In the genomic region with DNA sequence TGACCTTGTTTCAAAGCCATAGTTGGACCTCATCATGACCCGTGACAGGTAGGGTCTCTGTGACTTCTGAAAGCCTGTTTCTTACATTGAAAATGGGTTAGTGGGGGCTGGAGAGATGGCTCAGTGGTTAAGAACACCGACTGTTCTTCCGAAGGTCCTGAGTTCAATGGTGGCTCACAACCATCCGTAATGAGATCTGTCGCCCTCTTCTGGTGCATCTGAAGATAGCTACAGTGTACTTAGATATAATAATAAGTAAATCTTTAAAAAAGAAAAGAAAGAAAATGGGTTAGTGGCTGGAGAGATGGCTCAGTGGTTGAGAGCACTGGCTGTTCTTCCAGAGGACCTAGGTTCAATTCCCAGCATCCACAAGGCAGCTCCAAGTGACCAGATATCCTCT, we compare ENCODE assay signal across 18 mouse cellular contexts. TPM values are rescaled to one million over a fixed set of nuclear protein-coding genes. Genes with fewer than 3 reads are reported as not detected.
DNase-seq lines count a peak whose midpoint lies in the region; ATAC-seq and TF ChIP-seq lines count a peak whose summit lies in the region.
"Not testable (repeated sequence)": the region's sequence is repeated elsewhere in the genome, so short reads cannot be mapped to it uniquely, and the experiment has no call there.
"Had no signal": no experiment of that assay in that cellular context is flagged by ENCODE, and none has a peak within 500 bp of the region (broad histone marks: within the 10 kb centered on the region; RNA-seq: fewer than 3 reads in every experiment).

No protein-coding gene starts in this region.

- peaks cover 65% of the 10 kb centered on the region for H3K27me3 ChIP-seq in CH12.LX (replicated peaks)
- H3K27me3 ChIP-seq in intestine, postnatal 0 days (replicated peaks; ENCODE audit: control insufficient read depth, insufficient read depth, low read length); lung, embryonic 14.5 days (ENCODE audit: insufficient read depth, low read length); small intestine, adult 2 months (ENCODE audit: control insufficient read depth, insufficient read depth, low read length): not testable (repeated sequence)

- TF ChIP-seq EP300 in CH12.LX (IDR thresholded peaks at IDR 0.05; ENCODE audit: low read length) = not testable (repeated sequence)

- not testable (repeated sequence) for TF ChIP-seq RAD21 in CH12.LX (IDR thresholded peaks at IDR 0.05; ENCODE audit: low read depth, low read length)

- H3K9me3 ChIP-seq in CH12.LX (replicated peaks; ENCODE audit: low read length); intestine, postnatal 0 days (ENCODE audit: control insufficient read depth); lung, embryonic 14.5 days (ENCODE audit: low read depth, low read length): not testable (repeated sequence)

- in situ Hi-C loops in CH12.LX (cut with MboI; ENCODE audit: low pct_ligation_motif_present, low pct_unique_long_range_greater_than_20kb, low sequenced_read_pairs) = loop anchor here (5.0 kb wide), 1 partner anchor 36 kb away; no protein-coding TSS in a partner anchor

- WGBS in intestine, postnatal 0 days = 56% methylated on average over 5 of the region's 5 CpGs
- WGBS in lung, embryonic 14.5 days = 43% methylated on average over 5 of the region's 5 CpGs
- 59% methylated on average over 5 of the region's 5 CpGs for WGBS in small intestine, adult 2 months

- H3K4me3 ChIP-seq in CH12.LX (replicated peaks in 1 of 3; ENCODE audit: low read depth in 2 of 3, low read length in 2 of 3, poor library complexity in 1 of 3); intestine, postnatal 0 days (ENCODE audit: low read depth, low read length); lung, embryonic 14.5 days (ENCODE audit: low read depth, low read length); small intestine, adult 2 months (ENCODE audit: low read depth, low read length): not testable (repeated sequence)

- dilution Hi-C loops in CH12.LX (cut with MboI; ENCODE audit: extremely low pct_ligation_motif_present, extremely low pct_unique_long_range_greater_than_20kb, low sequenced_read_pairs) = not testable (repeated sequence)

- H3K9ac ChIP-seq in CH12.LX (ENCODE audit: insufficient read depth, low read depth); intestine, postnatal 0 days (ENCODE audit: low read depth, low read length); lung, embryonic 14.5 days: not testable (repeated sequence)

- H3K27ac ChIP-seq in CH12.LX (ENCODE audit: insufficient read depth, low read depth); intestine, postnatal 0 days (ENCODE audit: low read depth, low read length); lung, embryonic 14.5 days (ENCODE audit: low read depth); small intestine, adult 2 months (ENCODE audit: insufficient read depth, low read depth, low read length): not testable (repeated sequence)

- H3K4me1 ChIP-seq in CH12.LX (ENCODE audit: control insufficient read depth in 1 of 2, insufficient read depth in 2 of 2) = peaks cover 5 to 20% of the 10 kb centered on the region in 2 experiments; a peak in 3 of 4 replicates
- not testable (repeated sequence) for H3K4me1 ChIP-seq in intestine, postnatal 0 days (replicated peaks; ENCODE audit: control insufficient read depth, insufficient read depth, low read length); lung, embryonic 14.5 days (ENCODE audit: insufficient read depth)
- H3K4me1 ChIP-seq in small intestine, adult 2 months (ENCODE audit: control insufficient read depth, insufficient read depth, insufficient read length, low read length) = peaks cover 30% of the 10 kb centered on the region

- not testable (repeated sequence) for H3K36me3 ChIP-seq in CH12.LX (replicated peaks in 1 of 2; ENCODE audit: control insufficient read depth in 1 of 2, insufficient read depth in 1 of 2, low read length in 1 of 2); intestine, postnatal 0 days (ENCODE audit: control insufficient read depth, insufficient read depth); lung, embryonic 14.5 days (ENCODE audit: insufficient read depth); small intestine, adult 2 months (ENCODE audit: control insufficient read depth, insufficient read depth, low read length)

- DNase-seq in CH12.LX (ENCODE audit: extremely low read depth); lung, embryonic 14.5 days: not testable (repeated sequence)
- DNase-seq in cerebellum, adult 18-20 months = peak; percentile 8
- peak; percentile 15 for DNase-seq in heart, adult 11 months
- DNase-seq in layer of hippocampus, adult 8-10 months (ENCODE audit: low spot score in 2 of 2) = peak; percentile 1 to 3
- DNase-seq in urinary bladder, postnatal 14 days (ENCODE audit: low spot score) = peak; percentile 2

- TF ChIP-seq POLR2A in CH12.LX (IDR thresholded peaks at IDR 0.05; ENCODE audit: low read depth, low read length); small intestine, adult 2 months (IDR thresholded peaks at IDR 0.05; ENCODE audit: low read depth, low read length): not testable (repeated sequence)

- H3K4me2 ChIP-seq in CH12.LX (ENCODE audit: insufficient read depth, low read depth, poor library complexity, severe bottlenecking); intestine, postnatal 0 days (replicated peaks; ENCODE audit: low read depth); lung, embryonic 14.5 days: not testable (repeated sequence)

- ATAC-seq in intestine, postnatal 0 days; lung, embryonic 14.5 days (ENCODE audit: insufficient read depth): not testable (repeated sequence)

- H3K79me2 ChIP-seq in CH12.LX (replicated peaks; ENCODE audit: control insufficient read depth, extremely low read depth, insufficient read depth, poor library complexity, severe bottlenecking) = not testable (repeated sequence)

- peak; percentile 19 to 47; a peak in 3 of 4 replicates for TF ChIP-seq CTCF in CH12.LX (conservative IDR thresholded peaks at IDR 0.05 in 1 of 2, IDR thresholded peaks at IDR 0.05 in 1 of 2; ENCODE audit: low read depth in 2 of 2, low read length in 2 of 2)
- peak; percentile 61 for TF ChIP-seq CTCF in intestine, postnatal 0 days (IDR thresholded peaks at IDR 0.05; ENCODE audit: low read depth)
- peak; percentile 31; the same call in 1 of the 2 replicates for TF ChIP-seq CTCF in lung, embryonic 14.5 days (IDR thresholded peaks at IDR 0.05; ENCODE audit: low read depth)
- TF ChIP-seq CTCF in small intestine, adult 2 months (IDR thresholded peaks at IDR 0.05; ENCODE audit: extremely low read depth, insufficient read length, insufficient replicate concordance, low read depth, low read length) = 0 out of 2 replicates have a peak, but pooled peaks have one; percentile 10

RNA-seq across cellular contexts. Expression of a gene that starts 1.3 kb away (rescaled TPM):
- total RNA-seq in CH12.LX (2012; rRNA removed) (11.0 and 11.4 TPM in 2 replicates), CH12.LX (2014; rRNA removed) (4.1 and 4.8 TPM in 2 replicates)
- polyA plus RNA-seq in CH12.LX (2012; ENCODE audit: insufficient read length, low read depth) = 6.6 and 7.4 TPM in 2 replicates
- 11.5 and 15.6 TPM in 2 replicates for polyA plus RNA-seq in intestine, postnatal 0 days (2015; fragmentation: Nextera tagmentation; extraction: Ambion mirVana)
- total RNA-seq in layer of hippocampus, adult 8-10 months (2022) = 100 to 1,000 TPM; 105 to 142 (median 118) TPM
- 34.3 and 34.7 TPM in 2 replicates for polyA plus RNA-seq in lung, embryonic 14.5 days (2014; fragmentation: Nextera tagmentation; extraction: Ambion mirVana)
- 51.2 and 110 TPM in 2 replicates for polyA plus RNA-seq in small intestine, adult 2 months (2012; rRNA removed)

RNA-seq across cellular contexts. Expression of a gene that starts 5.7 kb away (rescaled TPM):
- not detected in 2 replicates for total RNA-seq in CH12.LX (2012; rRNA removed)
- total RNA-seq in CH12.LX (2014; rRNA removed) = not detected in 2 replicates
- polyA plus RNA-seq in CH12.LX (2012; ENCODE audit: insufficient read length, low read depth) = not detected in 2 replicates
- polyA plus RNA-seq in intestine, postnatal 0 days (2015; fragmentation: Nextera tagmentation; extraction: Ambion mirVana) = 6.0 and 8.7 TPM in 2 replicates
- total RNA-seq in layer of hippocampus, adult 8-10 months (2022) = 1 to 10 TPM in 3 of 4 experiments, not detected in 1; 1.5 to 4.1 (median 1.7) TPM
- 1.2 and 2.4 TPM in 2 replicates for polyA plus RNA-seq in lung, embryonic 14.5 days (2014; fragmentation: Nextera tagmentation; extraction: Ambion mirVana)
- 0.57 TPM in 1 of 2 replicates, not detected in the other for polyA plus RNA-seq in small intestine, adult 2 months (2012; rRNA removed)
- total RNA-seq: granulocyte monocyte progenitor cell, adult 5-6 weeks; layer of hippocampus, postnatal 14 days; neutrophil, adult 5-6 weeks had no signal
- polyA plus RNA-seq: erythroblast, embryonic 14.5 days; forebrain, embryonic 11.5 days; heart, embryonic 11.5 days; inflammation-experienced regulatory T-cells, adult 6 months; neural tube, embryonic 11.5 days had no signal

RNA-seq across cellular contexts. Expression of a gene that starts 14.9 kb away (rescaled TPM):
- total RNA-seq in CH12.LX (2012; rRNA removed) (not detected in 2 replicates), CH12.LX (2014; rRNA removed) (not detected in 2 replicates)
- polyA plus RNA-seq in CH12.LX (2012; ENCODE audit: insufficient read length, low read depth) = not detected in 2 replicates
- polyA plus RNA-seq in intestine, postnatal 0 days (2015; fragmentation: Nextera tagmentation; extraction: Ambion mirVana) = 1.1 and 1.6 TPM in 2 replicates
- 1 to 10 TPM; 2.1 to 6.6 (median 3.4) TPM for total RNA-seq in layer of hippocampus, adult 8-10 months (2022)
- 0.41 and 0.76 TPM in 2 replicates for polyA plus RNA-seq in lung, embryonic 14.5 days (2014; fragmentation: Nextera tagmentation; extraction: Ambion mirVana)
- polyA plus RNA-seq in small intestine, adult 2 months (2012; rRNA removed) = 4.7 and 4.8 TPM in 2 replicates
- total RNA-seq: granulocyte monocyte progenitor cell, adult 5-6 weeks; neutrophil, adult 5-6 weeks had no signal
- polyA plus RNA-seq: erythroblast, embryonic 14.5 days; inflammation-experienced regulatory T-cells, adult 6 months; neural tube, embryonic 11.5 days had no signal

RNA-seq across cellular contexts. Expression of a gene that starts 43.7 kb away (rescaled TPM):
- total RNA-seq in CH12.LX (2012; rRNA removed) = 21.3 and 28.7 TPM in 2 replicates
- 45.5 and 46.6 TPM in 2 replicates for total RNA-seq in CH12.LX (2014; rRNA removed)
- 73.3 and 78.5 TPM in 2 replicates for polyA plus RNA-seq in CH12.LX (2012; ENCODE audit: insufficient read length, low read depth)
- 24.5 and 25.1 TPM in 2 replicates for polyA plus RNA-seq in intestine, postnatal 0 days (2015; fragmentation: Nextera tagmentation; extraction: Ambion mirVana)
- 10 to 100 TPM; 36.4 to 40.2 (median 37.6) TPM for total RNA-seq in layer of hippocampus, adult 8-10 months (2022)
- polyA plus RNA-seq in lung, embryonic 14.5 days (2014; fragmentation: Nextera tagmentation; extraction: Ambion mirVana) = 58.5 and 59.9 TPM in 2 replicates
- 16.4 and 21.0 TPM in 2 replicates for polyA plus RNA-seq in small intestine, adult 2 months (2012; rRNA removed)

RNA-seq across cellular contexts. Expression of a gene that starts 45.5 kb away (rescaled TPM):
- 0.98 and 1.6 TPM in 2 replicates for total RNA-seq in CH12.LX (2012; rRNA removed)
- total RNA-seq in CH12.LX (2014; rRNA removed) = 0.74 TPM in 2 replicates
- polyA plus RNA-seq in CH12.LX (2012; ENCODE audit: insufficient read length, low read depth) = 1.3 TPM in 1 of 2 replicates, not detected in the other
- not detected in 2 replicates for polyA plus RNA-seq in intestine, postnatal 0 days (2015; fragmentation: Nextera tagmentation; extraction: Ambion mirVana)
- total RNA-seq in layer of hippocampus, adult 8-10 months (2022) = 1 to 10 TPM; 3.5 to 7.4 (median 4.8) TPM
- 1.3 TPM in 1 of 2 replicates, not detected in the other for polyA plus RNA-seq in lung, embryonic 14.5 days (2014; fragmentation: Nextera tagmentation; extraction: Ambion mirVana)
- not detected in 2 replicates for polyA plus RNA-seq in small intestine, adult 2 months (2012; rRNA removed)
- total RNA-seq: granulocyte monocyte progenitor cell, adult 5-6 weeks; heart, postnatal 4 days; neutrophil, adult 5-6 weeks had no signal
- polyA plus RNA-seq: erythroblast, embryonic 14.5 days; spleen, adult 2 months had no signal

Comparison
In these comparisons a context has a peak if more than half of its experiments do, and no peak if none do; other contexts are left out.
1. CTCF ChIP-seq: peak in every context shown above with its lines; median percentile 61 in intestine, postnatal 0 days; 33 in CH12.LX; 31 in lung, embryonic 14.5 days; 10 in small intestine, adult 2 months.